Mouse (Mus musculus) neutrophil, adult 5-6 weeks (primary cell): ENCODE measurements around the gene Tmem206. TPM values are rescaled to one million over a fixed set of nuclear protein-coding genes. Genes with fewer than 3 reads are reported as not detected.

Experiments used
- ATAC-seq: fragments of 151-379, 151-347 bp; 2 replicates; pipeline ENCODE4 v1.8.0; 2017; ENCODE audit warnings: mild to moderate bottlenecking, moderate TSS enrichment; ENCODE audit not compliant: insufficient number of reproducible peaks, poor library complexity, low FRiP score, severe bottlenecking; ENCODE audit errors: extremely low read depth
- total RNA-seq: library from RNA; stranded (forward); fragments of 200-1000 nt; gene quantifications from 2 replicates; pipeline ENCODE4 v1.2.3, GENCODE M21; 2017

Gene Tmem206
- 19.2 and 19.5 TPM in 2 replicates for total RNA-seq

DNA sequence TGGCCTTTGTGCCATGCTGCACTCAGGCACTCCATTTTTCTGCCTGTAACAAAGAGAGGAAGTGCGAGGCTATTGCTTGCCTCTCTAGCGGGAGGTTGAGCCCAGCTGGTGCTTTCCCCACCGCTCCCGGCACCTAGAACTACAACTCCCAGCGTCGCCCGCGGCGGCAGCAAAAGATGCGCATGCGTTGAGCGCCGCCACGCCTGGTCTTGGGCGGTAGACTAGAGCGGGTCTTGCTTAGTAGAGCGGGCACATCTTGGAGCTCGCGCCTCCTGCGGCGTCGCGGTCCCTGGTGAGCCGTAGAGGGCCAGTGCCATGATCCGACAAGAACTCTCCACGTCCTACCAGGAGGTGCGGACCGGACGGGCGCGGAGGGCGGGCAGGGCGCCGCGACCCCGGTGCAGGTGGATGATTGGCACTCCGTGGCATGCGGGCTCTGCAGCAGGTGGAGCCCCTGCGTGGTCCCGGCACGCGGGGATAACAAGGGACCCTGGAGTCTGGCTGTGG, at the start of gene Tmem206:
TSS of gene Tmem206 (plus strand) at position 187 of the 507 bp plus-strand sequence.
- ATAC-seq, result peak; percentile 93

- no peak for ATAC-seq
Measured at GRCm38 (mm10) chr1:191276181-191276580, 49.5 kb upstream of the Tmem206 start.

DNA sequence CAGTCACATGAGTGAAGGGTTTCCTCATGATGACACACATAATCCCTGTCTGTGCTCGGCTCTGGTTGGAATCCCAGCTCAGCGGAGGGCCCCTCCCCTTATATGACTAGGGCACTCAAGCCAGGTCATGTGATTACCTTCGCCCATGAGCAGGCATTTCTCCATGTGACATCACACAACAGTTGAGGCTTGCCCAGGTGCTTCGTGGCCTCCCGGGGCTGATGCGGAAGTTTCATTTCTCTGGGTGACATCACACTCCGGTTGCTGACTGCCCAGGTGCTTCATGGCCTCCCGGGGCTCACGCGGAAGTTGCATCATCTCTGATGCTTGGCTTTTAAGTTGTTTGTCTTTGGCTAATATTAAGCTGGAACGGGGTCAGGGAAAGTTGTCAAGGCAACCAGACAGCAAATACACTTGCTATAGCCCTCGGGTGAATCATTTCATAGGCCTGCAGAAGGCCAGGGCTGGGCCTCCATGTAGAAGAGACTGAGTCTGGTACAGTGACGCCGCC, 48.1 kb upstream of the Tmem206 start:
- ATAC-seq, result peak; percentile 77

- ATAC-seq, result no peak
Measured at GRCm38 (mm10) chr1:191278324-191278723, 47.4 kb upstream of the Tmem206 start.

GRCm38 (mm10) chr1:191281171-191281570, 44.5 kb upstream of the Tmem206 start:
- peak; percentile 70 for ATAC-seq

DNA sequence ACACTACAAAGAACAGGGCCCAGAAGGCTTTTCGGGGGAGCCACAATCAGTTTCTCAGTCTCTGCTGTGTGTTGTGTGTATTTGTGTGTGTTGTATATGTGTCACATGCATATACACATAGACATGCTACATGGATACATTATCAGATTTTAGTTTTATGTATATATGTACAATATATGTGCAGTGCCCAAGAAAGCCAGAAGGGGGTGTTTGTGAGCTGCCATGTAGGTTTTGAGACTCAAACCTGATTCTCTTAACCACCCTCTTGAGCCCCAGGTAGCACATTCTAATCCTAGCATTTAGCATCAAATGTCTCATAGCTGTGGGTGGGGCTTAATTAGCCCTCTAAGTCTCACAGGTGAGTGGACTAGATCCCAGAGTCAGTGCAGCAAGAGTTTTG, 43.4 kb upstream of the Tmem206 start:
- no peak for ATAC-seq

DNA sequence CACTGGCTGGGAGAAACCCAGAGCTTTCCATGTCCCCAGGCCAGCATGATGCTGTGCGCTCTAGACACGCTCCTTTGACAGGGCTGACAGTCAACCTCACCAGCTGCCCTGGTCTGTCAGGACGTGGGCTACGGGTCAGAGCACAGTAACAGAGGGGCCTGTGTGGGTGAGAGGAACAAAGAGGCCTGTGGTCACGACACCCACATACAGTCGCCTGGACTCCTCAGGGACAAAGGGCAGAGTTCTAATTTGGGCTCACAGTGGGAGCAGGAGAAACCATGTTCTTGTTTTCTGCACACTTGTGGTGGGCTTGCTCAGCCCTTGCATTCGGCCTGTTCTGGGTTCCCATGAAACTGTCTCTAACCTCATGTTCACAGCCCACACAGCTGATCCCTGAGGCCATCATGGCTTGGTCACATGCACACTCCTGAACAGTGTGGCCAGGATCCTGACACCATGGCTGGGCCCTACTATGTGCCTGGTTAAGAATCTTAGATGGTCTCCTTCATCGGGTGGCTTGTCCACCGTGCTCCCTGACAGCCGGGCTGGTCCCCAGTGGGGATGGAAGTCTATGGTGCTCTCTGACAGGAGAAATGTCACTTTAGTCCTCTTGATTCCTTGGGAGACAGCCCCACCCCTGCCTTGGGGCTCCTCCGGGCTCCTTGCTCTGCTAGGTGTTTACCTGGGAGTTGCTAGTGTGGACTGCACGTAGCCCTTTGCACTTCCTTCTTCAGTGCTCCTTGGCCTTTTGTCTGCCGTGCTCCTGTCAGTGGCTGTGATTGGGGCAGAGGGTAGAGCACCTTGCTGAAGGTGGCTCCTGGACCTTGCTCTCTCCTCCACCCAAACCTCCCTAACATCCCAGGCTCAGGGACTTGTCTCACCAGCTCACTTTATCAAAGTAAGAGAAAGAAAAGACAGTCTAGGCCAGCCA, 42.3 kb upstream of the Tmem206 start:
- ATAC-seq, result no peak

DNA sequence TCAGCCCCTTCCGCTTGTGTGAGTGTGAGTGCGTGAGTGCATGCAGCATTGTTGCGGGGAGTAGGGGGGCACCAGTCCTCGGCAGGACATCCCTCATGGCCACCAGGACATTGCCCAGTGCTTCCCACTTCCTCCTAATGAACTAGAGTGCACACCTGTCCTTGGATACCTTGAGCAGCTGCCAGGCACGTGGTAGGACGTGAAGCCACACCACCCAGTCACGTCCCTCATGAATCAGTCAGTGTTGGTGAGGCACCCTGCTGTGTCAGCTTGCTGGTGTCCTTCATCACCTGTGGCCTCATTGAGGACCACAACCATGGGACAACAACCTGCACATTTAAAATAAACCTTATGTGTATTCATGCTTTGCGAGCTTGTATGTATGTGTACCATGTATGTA, 41.2 kb upstream of the Tmem206 start:
- ATAC-seq, result no peak

GRCm38 (mm10) chr1:191288762-191289161, 37.0 kb upstream of the Tmem206 start:
- peak; percentile 85 for ATAC-seq

DNA sequence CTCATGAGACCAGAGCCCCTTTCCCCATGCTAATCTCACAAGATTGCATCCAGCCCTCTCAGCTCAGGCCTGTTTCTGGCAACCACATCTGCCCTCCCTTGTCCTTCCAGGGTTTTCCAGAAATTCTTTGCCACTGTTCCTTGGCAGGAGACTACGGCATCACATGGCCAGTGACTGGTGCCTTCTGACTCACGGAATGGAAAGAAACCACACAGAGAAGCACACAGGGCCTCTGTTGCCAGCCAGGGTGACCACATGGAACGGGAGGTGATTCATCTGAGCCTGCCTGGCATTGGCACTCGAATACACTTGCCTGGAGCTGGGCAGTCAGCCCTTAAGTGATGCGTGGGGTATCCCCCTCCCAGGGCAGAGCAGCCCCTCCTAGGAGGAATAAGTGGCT, 33.4 kb upstream of the Tmem206 start:
- no peak for ATAC-seq

DNA sequence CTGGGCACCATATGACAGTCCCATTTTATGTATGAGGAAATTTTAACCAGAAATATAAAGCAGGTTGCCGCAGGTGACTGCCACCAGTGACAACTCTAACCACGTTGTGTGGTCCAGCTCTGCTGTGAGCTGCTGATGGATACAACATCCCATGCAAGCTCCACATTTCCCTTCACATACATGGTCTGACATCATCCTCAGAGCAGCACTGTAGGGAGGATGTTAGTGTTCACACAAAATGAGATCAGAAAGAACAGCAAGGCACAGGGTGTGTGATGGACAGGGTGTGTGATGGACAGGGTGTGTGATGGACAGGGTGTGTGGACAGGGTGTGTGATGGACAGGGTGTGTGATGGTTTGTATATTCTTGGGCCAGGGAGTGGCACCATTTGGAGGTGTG, 32.7 kb upstream of the Tmem206 start:
- no peak for ATAC-seq

GRCm38 (mm10) chr1:191293996-191294795, 31.5 kb upstream of the Tmem206 start:
- ATAC-seq, result no peak

GRCm38 (mm10) chr1:191295784-191296183, 29.9 kb upstream of the Tmem206 start:
- no peak for ATAC-seq

DNA sequence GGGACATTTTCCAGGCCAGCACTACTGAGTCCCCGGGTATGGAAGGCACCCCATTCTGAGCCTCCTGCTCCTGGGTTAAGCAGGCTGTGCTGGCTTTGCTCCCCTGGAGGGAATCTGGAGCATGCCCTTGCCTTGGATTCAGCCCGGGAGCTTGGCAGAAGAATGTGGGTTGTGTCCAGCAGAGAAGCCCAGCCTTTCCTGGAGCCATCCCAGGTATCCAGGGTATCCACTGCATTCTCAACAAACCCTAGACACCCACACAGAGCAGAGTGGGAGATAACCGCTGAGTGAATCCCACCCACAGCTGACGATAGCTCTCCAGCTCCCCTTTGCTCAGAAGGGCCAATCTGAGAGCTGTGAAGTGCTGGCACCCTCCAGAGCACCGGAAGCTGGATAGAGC, 29.3 kb upstream of the Tmem206 start:
- ATAC-seq, result no peak

DNA sequence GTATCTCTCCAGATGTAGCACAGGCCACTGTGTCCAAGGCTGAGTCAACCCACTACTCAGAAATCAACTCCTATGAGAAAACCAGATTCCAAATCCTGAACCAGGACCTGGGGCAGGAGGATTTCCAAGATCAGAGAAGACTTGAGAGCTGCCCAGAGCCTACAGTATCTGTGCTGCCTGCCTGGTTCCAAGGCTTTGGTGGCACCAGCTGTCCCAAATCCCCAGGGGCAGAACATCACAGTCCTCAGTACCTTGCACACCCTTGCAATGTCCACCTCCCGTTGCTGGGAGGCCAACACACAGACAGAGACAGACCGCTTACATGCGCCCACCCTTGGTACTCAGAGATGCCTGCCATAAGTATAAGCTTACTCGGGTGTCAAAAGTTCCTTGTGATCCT, 27.4 kb upstream of the Tmem206 start:
- ATAC-seq, result no peak

DNA sequence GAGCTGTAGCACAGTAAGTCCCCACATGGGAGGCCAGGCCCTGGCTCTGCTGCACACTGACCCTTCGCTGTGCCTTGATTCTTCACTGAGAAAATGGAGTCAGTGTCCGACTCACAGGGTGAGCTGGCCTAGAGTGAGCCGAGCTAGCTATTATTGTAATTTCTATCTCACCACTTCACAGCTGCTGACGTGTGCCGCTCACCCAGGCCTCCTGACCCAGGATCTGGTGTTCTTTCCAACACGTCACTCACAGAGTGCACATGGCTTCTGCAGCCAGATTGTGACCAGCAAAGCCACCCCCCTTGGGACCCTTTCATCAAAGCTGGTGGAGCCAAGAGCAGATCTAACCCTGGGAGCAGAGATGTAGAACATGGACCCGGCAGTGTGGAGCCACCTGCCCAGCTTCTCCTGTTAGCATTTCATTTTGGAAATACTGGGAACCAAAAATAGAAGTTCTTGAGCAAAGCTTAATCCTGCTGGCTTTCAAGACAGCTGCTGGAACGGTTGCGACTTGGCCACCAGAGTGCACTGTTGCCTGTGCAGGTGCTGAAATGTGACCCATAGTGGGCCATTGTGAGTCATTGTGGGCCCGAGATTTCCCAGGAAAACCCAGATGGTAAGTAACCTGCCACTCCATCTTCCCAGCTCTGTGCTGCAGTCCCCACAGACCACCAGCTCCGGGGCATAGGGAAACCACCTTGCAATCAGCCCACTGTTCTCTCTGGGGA, 26.3 kb upstream of the Tmem206 start:
- ATAC-seq, result no peak

- ATAC-seq, result no peak
Measured at GRCm38 (mm10) chr1:191301903-191302302, 23.8 kb upstream of the Tmem206 start.

DNA sequence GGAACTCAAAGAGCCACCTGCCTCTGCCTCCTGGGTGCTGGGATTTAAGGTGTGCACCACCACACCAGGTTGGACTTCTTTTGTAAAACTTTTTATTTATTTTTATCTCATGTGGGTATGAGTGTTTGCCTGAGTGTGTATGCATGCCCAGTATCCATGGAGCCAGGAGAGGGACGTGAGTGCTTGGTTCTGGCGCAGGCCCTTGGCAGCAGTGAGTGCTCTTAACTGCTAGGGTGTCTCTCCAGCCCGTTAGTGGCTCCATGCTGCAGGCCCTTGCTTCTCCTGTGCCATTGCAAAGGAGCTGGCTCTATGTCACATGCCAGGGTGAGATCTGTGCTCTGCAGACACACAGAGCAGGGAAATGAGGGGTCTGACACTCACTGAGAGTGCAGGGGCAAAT, 22.0 kb upstream of the Tmem206 start:
- no peak for ATAC-seq

DNA sequence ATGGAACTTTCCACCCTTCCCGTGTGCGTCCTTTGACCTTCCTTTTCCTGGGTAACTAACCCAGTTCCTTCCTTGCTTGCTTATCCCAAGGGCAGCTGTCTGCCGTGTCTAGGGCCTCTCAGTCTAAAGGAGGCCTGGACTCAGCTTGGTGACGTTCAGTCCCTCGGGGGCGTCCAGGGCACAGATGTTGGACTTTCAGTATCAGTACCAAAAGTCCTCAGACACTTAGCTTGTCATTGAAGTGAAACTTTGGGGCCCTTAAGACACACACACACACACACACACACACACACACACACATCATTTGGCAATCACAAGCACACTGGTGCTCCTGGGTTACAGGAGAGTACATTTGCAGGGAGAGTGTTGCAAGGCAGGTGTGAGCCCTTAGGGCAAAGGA, 21.5 kb upstream of the Tmem206 start:
- ATAC-seq, result no peak
